Mouse (Mus musculus) megakaryocyte, embryonic 14.5 days (primary cell): ENCODE data around the gene Mrpl39. TPM values are rescaled to one million over a fixed set of nuclear protein-coding genes. Genes with fewer than 3 reads are reported as not detected.
A peak's percentile ranks its signal among the peaks of the same experiment; 100 is the strongest.

Experiments used
- H3K27me3 ChIP-seq: replicated peaks from 2 replicates; pipeline ENCODE3; 2012; ENCODE audit warnings: inconsistent platforms
- H3K36me3 ChIP-seq: replicated peaks from 2 replicates; pipeline ENCODE3; 2012; ENCODE audit warnings: low read length, inconsistent platforms, mixed read lengths
- H3K4me1 ChIP-seq: 2 replicates; pipeline ENCODE4 v1.6.1; 2012; ENCODE audit warnings: inconsistent platforms
- H3K4me3 ChIP-seq: replicated peaks from 2 replicates; pipeline ENCODE3; 2012; ENCODE audit warnings: moderate library complexity, mild to moderate bottlenecking, inconsistent platforms
- H3K9me3 ChIP-seq: 2 replicates; pipeline ENCODE4 v1.6.1; 2012; ENCODE audit warnings: inconsistent platforms
- FLI1 ChIP-seq: IDR thresholded peaks from 2 replicates; pipeline ENCODE4 v1.6.1; 2012; ENCODE audit warnings: low read length, inconsistent platforms, mixed read lengths
- GATA1 ChIP-seq: IDR thresholded peaks from 3 replicates; pipeline ENCODE4 v1.6.1; 2012; ENCODE audit warnings: mixed read lengths, low read length, inconsistent platforms, borderline replicate concordance
- polyA plus RNA-seq: library from polyadenylated mRNA; stranded (reverse); fragments of >175 nt; gene quantifications from 2 replicates; pipeline ENCODE4 v1.2.3, GENCODE M21; 2012; ENCODE audit warnings: low replicate concordance; ENCODE audit not compliant: insufficient read depth

Gene Mrpl39
- 12.7 and 117 TPM in 2 replicates for polyA plus RNA-seq

DNA sequence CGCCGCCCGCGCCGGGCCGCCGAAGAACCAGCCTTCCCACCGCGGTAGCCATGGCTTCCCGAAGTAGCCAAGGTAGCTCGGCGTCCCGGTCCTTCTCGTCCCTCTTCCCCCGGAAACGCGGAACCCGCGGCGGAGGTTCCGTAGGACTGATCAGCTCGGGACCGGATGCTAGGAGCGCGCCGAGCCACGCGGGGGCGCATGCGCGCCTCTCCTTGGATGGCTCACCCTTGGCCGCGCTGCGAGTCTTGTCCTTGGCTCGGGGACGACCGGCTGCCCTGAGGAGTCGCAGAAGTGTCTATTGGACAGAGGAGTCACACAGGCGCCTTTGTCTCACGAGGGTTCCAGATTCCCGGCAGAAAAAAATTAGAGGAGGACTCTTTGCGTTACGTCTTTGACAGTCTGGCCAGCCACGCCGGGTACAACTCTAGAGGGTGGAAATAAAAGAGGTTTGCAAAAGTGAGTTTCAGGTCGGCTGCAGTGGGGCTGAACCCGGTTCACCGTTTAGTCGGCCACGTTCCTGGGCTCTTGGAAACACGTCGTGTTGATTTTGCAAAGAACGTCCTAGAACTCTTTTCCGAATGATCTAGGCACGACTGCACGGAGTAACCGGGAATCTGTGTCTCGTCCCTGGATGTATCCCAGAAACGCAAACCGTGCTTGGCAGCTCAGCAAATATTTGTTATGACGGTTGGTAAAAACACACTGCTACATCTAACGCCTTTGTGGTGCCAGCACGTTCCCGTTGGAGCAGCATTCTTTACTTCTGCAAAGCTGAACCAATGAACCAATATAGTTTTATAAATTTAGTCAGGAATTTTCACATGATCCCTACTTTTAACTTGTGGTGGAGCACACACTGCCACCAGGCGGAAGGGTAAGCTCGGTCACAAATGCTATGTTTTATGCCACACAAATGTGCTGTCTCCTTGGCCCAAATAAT lies at the start of gene Mrpl39:
Gene Mrpl39 (minus strand): TSS at position 577 of the 940 bp plus-strand sequence.
- no peaks in the 10 kb centered on the region for H3K27me3 ChIP-seq
- H3K9me3 ChIP-seq: no peaks in the 10 kb centered on the region
- H3K4me3 ChIP-seq: peak within 1 kb of the TSS; percentile 95
- TF ChIP-seq GATA1 (no peak), FLI1 (peak; percentile 83; the same call in 1 of the 2 replicates)
- peaks cover 25% of the 10 kb centered on the region for H3K36me3 ChIP-seq
- H3K4me1 ChIP-seq: peaks cover 23% of the 10 kb centered on the region

DNA sequence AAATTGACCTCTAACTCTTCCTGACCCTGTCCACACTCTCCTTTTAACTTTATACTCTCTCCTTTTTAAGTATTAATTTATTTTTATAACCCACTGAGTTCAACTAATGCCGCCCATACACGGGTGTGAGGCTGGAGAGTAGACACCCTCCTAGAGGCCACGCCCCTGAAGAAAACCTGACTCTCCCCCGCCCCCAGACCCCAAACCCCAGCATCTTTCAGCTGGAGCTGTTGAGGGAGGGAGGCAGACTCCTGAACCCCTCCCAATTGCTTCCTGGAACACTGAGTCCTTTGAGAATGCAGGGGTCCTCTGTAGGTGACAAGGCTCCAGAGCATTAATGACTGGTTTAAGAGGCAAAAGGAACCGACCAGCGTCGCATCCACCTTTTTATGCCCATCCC lies 49.4 kb upstream of the Mrpl39 start:
- Histone ChIP-seq H3K36me3 (peaks cover 1% of the 10 kb centered on the region), H3K4me1 (peaks cover 45% of the 10 kb centered on the region), H3K4me3 (no peak overlapping the region), H3K9me3 (no peaks in the 10 kb centered on the region), H3K27me3 (no peaks in the 10 kb centered on the region)
- TF ChIP-seq GATA1 (no peak), FLI1 (no peak)

DNA sequence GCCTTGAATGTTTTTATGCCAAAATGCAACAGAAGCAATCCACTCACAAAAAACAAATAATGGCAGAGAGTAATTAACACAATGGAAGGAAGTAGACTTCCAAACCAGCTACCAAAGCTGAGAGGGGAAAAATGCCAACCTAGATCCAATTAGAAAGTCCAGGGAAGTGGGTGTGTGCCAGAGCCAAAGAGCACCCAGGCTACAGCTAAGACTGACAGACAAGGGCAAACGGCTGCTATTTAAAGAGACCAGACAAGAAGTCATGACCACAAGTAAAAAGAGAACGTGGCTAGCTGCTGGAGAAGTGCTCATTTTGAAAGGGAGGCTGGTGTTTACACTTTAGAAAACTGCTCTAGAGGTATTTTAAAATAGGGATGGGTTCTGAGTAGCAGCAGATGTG lies 47.7 kb upstream of the Mrpl39 start:
- TF ChIP-seq GATA1: no peak
- Histone ChIP-seq H3K4me3 (no peak overlapping the region), H3K4me1 (peaks cover 53% of the 10 kb centered on the region)

DNA sequence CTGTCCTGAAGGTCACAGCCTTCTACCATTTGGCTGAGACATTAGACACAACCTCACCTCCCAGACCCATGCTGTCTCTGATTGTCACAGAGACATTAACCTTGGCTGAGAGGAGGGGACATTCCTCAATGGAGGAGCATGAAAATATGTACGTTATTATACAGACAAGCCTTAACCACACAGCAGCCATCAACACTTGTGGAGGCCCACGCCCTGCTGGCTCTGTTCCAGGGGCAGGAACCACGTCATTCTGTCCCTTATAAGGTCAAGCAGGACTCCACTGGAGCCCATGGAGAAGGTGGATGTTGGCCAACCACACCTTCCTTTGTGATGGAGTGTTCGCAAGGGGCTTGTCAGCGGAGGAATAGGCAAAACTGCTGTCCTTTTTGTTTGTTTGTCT lies 44.2 kb upstream of the Mrpl39 start:
- TF ChIP-seq FLI1 (no peak), GATA1 (no peak)
- Histone ChIP-seq H3K27me3 (peaks cover 5% of the 10 kb centered on the region), H3K4me1 (peaks cover 51% of the 10 kb centered on the region), H3K4me3 (no peak overlapping the region), H3K9me3 (peaks cover 8% of the 10 kb centered on the region), H3K36me3 (peaks cover 4% of the 10 kb centered on the region)

More for the DNA sequence above, 47.7 kb upstream of the Mrpl39 start:
- peaks cover 4% of the 10 kb centered on the region for H3K36me3 ChIP-seq
- no peaks in the 10 kb centered on the region for H3K27me3 ChIP-seq
- H3K9me3 ChIP-seq: peaks cover 8% of the 10 kb centered on the region

DNA sequence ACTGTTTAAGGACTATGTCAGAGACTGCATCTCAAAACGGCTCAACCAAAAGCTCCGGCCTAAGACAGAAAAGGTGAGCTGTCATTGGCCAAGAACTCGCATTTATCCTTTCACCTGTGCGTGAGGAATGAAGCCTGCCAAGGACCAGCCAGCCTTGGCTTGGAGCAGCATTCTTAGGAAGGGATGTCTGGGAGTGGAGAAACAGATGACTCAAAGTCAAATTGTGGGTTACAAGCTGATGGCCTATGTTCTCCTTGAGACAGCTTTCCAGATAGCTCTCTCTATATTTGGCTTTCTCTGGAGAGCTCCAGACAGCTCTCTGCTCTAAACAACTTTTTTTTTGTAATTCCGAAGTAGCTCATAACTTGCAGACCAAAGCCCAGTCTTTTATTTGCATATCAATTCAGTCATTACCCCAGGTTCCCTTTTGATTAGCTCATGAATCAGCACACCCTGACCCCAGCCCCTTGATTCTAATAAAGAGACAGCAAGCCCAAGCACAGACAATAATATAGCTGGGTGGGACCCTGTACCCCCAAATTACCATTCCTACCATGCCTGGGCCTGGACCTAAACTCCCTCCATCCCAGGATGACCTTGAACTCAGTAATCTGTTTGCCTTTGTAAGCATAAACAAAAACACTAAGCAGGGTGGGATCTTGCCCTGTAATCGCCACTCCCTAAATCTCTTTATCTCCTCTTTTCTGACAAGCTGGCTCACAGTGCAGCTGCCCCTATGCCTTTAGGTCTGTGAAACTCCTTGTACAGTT lies 43.5 kb upstream of the Mrpl39 start:
- H3K36me3 ChIP-seq: peaks cover 4% of the 10 kb centered on the region
- peaks cover 52% of the 10 kb centered on the region for H3K4me1 ChIP-seq
- no peak for TF ChIP-seq GATA1
- peaks cover 8% of the 10 kb centered on the region for H3K9me3 ChIP-seq
- H3K4me3 ChIP-seq: no peak overlapping the region
- H3K27me3 ChIP-seq: peaks cover 11% of the 10 kb centered on the region

DNA sequence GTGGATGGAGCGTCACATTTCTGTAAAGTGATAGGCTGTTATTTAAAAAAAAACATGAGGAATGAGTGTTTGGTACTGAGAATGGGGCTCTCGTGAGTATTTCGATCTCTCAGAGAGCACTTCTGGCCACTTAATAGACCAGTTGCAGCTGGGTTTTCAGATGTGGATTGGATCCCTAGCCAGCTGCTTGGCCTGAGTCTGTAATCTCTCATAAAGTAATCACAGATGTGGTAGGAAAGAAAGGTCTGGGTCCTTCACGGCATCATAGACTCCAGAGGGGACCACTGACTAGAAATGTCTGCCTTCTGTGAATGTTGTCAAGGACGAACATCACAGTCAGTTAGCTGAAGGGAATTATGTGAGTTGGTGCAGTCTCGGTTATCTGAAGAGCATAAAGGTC lies 42.9 kb upstream of the Mrpl39 start:
- H3K27me3 ChIP-seq: peaks cover 16% of the 10 kb centered on the region
- no peak for TF ChIP-seq FLI1
- no peak for TF ChIP-seq GATA1
- peaks cover 52% of the 10 kb centered on the region for H3K4me1 ChIP-seq
- H3K4me3 ChIP-seq: no peak overlapping the region
- peaks cover 4% of the 10 kb centered on the region for H3K36me3 ChIP-seq
- peaks cover 8% of the 10 kb centered on the region for H3K9me3 ChIP-seq

DNA sequence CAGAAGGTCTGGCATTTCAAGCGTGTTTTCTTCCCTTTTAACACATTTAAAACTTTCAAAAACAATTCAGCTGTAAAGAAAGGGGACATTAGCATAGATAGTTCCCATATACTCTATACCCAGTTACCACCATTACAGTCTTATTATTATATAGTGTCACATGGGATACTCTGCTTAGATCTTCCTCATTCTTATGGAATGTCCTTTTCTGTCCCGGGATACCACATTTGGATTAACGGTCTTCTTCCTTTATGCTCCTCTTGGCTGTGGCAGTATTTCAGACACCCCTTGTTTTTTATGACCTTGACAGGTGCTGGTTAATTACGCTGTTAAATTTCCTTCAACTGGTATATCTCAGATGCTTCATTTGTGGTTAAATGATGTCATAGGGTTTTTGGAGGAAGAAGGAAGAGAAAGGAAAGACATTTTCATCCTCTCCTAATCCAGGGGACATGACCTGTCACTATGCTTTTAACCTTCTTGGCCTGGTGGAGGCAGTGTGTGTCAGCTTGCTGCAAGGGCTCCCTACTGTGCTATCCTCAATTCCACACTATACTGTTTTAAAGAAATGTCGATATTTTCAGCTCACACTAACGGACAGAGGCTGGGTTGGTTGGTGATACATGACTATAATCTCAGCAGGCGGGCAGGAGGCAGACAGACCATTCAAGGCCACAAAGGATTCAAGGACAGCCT lies 40.7 kb upstream of the Mrpl39 start:
- H3K4me3 ChIP-seq: peak overlapping the region; percentile 44
- peaks cover 8% of the 10 kb centered on the region for H3K9me3 ChIP-seq
- TF ChIP-seq FLI1 (no peak), GATA1 (no peak)
- H3K36me3 ChIP-seq: peaks cover 4% of the 10 kb centered on the region
- peaks cover 22% of the 10 kb centered on the region for H3K27me3 ChIP-seq
- H3K4me1 ChIP-seq: peaks cover 45% of the 10 kb centered on the region

DNA sequence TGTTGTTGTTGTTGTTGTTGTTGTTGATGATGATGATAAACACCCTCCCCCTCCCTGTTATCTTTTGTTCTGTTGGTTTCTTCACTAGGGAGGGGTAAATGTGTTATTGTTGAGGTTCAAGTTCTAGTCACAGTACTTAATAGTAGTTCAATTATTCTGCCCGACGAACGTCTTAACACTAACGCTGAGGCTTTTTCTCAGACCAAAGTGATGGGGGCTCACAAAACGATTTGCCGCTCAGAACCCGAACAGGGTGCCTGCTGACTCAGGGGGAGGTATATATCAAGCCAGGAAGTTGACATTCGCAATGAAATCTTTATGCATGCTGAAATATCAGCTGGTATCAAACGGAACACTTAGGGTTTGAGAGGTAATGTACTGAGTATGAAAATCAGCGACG lies 39.8 kb upstream of the Mrpl39 start:
- peaks cover 4% of the 10 kb centered on the region for H3K36me3 ChIP-seq
- H3K9me3 ChIP-seq: peaks cover 8% of the 10 kb centered on the region
- TF ChIP-seq GATA1 (no peak), FLI1 (no peak)
- H3K4me1 ChIP-seq: peaks cover 49% of the 10 kb centered on the region
- peaks cover 25% of the 10 kb centered on the region for H3K27me3 ChIP-seq
- H3K4me3 ChIP-seq: peak overlapping the region; percentile 95

DNA sequence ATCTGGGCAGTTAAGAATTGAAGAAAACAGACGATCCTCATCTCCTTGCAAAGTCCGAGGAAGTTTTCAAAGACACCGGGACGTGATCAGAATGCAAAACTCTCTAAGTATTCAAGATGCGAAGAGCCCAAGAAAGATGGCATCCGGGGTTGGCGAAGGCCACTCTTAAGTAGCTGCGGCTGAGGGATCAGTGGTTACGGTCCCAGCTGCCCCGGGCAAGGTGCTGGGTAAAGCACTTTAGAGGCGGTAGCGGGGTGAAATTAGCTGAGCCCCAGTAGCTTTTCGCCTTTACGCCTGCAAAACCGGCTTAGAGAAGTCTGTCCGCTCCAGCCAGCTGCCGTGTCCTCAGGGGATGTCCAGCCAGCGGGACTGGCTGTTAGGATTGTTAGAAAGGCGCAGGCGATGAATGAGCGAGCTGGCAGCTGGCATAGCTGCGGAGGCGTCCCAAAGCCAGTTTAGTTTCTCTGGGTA lies 39.3 kb upstream of the Mrpl39 start:
- Histone ChIP-seq H3K36me3 (peaks cover 2% of the 10 kb centered on the region), H3K27me3 (peaks cover 25% of the 10 kb centered on the region), H3K9me3 (peaks cover 6% of the 10 kb centered on the region), H3K4me3 (peak overlapping the region; percentile 95), H3K4me1 (peaks cover 47% of the 10 kb centered on the region)
- no peak for TF ChIP-seq FLI1
- no peak for TF ChIP-seq GATA1
